Mouse (Mus musculus): ENCODE measurements around the gene Trim60. TPM values are rescaled to one million over a fixed set of nuclear protein-coding genes. Genes with fewer than 3 reads are reported as not detected.
A peak's percentile ranks its signal among the peaks of the same experiment; 100 is the strongest.
"Not testable (repeated sequence)": the region's sequence is repeated elsewhere in the genome, so short reads cannot be mapped to it uniquely, and the experiment has no call there.

The Trim60 gene
- total RNA-seq, 2 experiments from 2014 or later, result not detected

DNA sequence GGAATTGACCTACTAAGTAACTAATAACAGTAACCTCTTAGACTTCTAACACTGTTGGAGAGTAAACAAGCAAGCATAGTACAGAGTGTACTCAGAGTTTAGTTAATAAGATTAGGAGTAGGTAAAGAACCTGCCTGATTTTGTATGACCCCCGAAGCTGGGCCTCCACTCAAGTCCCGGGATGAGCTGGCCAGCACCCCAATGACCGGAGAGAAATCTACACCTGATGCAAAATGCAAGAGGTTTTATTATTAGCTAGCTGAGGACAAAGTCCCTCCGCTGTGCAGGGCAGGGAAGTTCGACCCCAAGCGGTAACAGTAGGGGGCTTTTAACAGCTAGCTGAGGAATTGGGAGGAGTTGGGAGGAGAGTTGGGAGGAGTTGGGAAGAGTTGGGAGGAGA is 10.8 kb downstream of the Trim60 start:
- not testable (repeated sequence) for ATAC-seq (replicated peaks; ENCODE audit: low FRiP score, low TSS enrichment, poor library complexity, severe bottlenecking)

DNA sequence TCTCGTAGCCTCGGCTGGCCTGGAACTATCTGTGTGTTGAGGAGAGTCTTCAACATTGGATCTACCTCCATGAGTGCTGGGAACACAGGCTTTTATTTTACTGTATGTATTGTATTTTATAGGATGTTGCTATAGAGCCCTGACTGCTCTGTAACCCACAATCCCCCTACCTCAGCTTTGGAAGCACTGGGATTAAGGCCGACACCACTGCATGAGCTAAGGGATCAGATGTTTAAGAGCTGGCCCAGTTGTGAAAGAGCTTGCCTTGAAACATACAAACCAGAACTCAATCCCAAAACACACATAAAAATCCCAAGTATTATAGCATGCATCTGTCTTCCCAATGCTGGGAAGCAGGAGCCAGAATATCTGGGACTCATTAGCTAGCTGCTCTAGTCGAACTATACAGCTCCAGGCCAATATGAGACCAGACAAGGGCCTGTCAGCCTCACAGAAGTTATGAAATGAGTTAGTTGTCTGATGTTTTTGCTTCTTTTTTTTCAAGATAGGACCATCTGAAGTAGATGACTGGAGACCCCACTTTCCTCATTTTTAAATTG is 19.5 kb downstream of the Trim60 start:
- no peak for ATAC-seq (replicated peaks; ENCODE audit: low FRiP score, low TSS enrichment, poor library complexity, severe bottlenecking)

DNA sequence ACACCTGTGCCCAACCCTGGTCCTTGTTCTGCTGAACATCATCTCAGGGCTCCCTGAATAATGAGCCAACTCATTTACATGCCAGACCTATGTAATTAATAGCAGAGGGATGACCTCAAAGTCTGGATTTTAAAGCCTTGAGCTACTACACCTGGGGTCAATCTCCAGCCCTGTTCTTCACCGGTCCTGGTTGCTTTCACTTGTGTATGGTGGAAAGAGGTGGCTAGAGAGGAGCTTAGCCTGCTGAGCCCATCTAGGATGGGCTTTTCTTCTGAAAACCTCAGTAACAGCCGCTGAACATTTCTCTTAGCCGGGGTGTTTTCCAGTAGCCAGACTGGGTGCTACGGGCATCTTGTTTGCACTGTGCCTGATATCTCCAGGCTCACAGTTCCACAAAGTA is 30.7 kb downstream of the Trim60 start, which contains the start of gene Trim75:
Trim75 (minus strand) TSS at position 101 of the 400 bp plus-strand sequence.
- no peak for ATAC-seq (replicated peaks; ENCODE audit: low FRiP score, low TSS enrichment, poor library complexity, severe bottlenecking)

DNA sequence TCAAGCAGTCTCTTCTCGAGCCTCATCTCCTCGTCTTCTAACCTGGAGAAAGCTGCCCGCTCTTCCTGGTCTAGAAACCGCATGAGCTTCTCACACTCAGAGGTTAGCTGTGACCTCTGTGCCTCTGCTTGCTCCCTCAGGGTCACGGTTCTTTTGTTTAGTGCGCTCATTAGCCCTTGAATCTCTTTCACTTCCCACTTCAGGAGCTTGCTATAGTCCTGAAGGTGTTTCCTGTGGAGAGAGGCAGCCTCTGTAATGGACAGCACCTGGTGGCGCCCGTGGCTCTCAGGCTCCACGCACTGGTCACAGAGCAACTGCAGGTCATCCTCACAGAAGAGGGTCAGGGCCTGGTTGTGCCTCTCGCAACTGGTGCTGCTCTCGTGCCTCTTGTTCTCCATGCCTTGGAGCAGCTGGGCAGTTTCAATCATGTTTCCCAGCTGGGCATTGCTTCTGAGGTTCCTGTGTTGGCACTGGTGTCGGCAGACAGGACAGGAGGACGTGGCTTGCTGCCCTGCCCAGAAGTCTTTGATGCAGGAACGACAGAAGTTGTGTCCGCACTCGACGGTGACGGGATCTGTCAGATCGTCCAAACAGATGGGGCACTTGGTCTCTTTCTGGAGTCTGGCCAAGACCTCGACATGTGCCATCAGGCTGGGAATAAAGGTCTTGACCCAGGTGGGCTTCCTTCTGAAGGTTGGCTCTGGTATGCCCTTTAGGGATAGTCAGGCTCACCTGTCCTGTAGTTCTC is 35.1 kb downstream of the Trim60 start:
- ATAC-seq (replicated peaks; ENCODE audit: low FRiP score, low TSS enrichment, poor library complexity, severe bottlenecking), result no peak

DNA sequence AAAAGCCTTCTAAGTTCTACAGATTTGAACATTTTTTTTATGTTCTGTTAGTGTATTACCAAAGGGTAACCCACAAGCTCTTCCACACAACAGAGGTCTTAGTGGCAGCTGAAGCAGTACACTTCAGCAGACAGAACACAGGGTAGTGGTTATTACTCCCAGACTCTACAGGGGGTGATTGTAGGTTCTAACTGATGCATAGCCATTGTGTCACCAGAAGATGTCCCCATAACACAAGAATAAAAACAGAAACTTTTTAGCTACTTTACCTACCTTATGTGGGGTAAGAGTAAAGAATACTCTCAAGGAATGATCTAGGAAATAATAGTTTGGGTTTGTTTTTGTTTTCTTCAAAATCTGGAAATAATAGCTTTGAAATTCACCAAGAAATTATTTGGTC is 55.5 kb downstream of the Trim60 start:
- ATAC-seq (replicated peaks; ENCODE audit: low FRiP score, low TSS enrichment, poor library complexity, severe bottlenecking), result peak; percentile 61; the same call in 1 of the 2 replicates

DNA sequence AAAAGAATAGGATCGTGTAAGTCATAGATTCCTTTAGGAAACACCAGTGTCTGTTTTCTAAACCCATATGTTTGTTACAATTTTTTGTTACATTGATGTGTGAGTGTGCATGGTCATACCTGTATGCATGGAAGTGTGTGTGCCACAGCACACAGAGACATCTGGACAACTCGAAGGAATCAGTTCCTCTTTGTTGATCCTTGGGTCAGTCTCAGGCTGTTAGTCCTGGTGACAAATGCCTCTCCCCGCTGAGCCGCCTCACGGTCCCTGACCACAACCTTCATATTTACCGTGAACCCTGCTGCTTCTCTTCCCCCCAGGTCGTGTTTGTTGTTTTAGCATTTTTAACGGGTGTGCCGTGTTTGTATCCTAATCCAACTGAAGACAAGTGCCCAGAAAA is 59.4 kb downstream of the Trim60 start:
- no peak for ATAC-seq (replicated peaks; ENCODE audit: low FRiP score, low TSS enrichment, poor library complexity, severe bottlenecking)

DNA sequence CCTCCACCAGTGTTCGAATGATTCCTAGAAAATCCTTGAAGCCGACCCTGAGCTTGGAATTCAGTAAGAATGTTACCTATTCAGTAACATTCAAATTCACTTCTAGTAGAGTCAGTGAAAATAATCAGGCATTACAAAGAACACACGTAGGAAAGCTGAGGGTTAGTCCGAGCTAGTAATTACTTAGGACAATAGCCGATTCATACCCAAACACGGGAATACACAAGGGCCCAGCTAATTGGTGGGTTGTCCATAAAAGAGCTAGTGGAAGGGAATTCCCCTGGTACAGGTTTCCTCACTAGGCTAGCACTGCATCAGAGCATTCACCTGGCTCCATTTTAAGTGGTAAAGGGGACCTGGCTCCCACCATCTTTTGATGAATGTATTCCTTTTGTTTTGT is 66.3 kb downstream of the Trim60 start:
- ATAC-seq (replicated peaks; ENCODE audit: low FRiP score, low TSS enrichment, poor library complexity, severe bottlenecking), result no peak

Other genes with a start within 250 kb of the Trim60 start
- 5.5 and 6.1 TPM in 2 replicates for gene Klhl2, start 168.6 kb downstream of the Trim60 start, total RNA-seq (2014; fragmentation: Nextera tagmentation)
- 5.3 and 12.6 TPM in 2 replicates for gene Klhl2, start 168.6 kb downstream of the Trim60 start, total RNA-seq (2017)
- gene Tmem192, start 71.4 kb downstream of the Trim60 start, total RNA-seq (2014; fragmentation: Nextera tagmentation), result 16.4 and 30.1 TPM in 2 replicates
- 8.0 and 14.0 TPM in 2 replicates for gene Tmem192, start 71.4 kb downstream of the Trim60 start, total RNA-seq (2017)
- gene Trim75, start 30.8 kb downstream of the Trim60 start, total RNA-seq (2014; fragmentation: Nextera tagmentation), result not detected in 2 replicates
- not detected in 2 replicates for gene Trim75, start 30.8 kb downstream of the Trim60 start, total RNA-seq (2017)
- gene Trim61, start 61 bp downstream of the Trim60 start, total RNA-seq (2014; fragmentation: Nextera tagmentation), result not detected in 2 replicates
- gene Trim61, start 61 bp downstream of the Trim60 start, total RNA-seq (2017), result not detected in 2 replicates
- gene Apela, start 18.8 kb upstream of the Trim60 start, total RNA-seq (2014; fragmentation: Nextera tagmentation), result not detected in 2 replicates
- not detected in 2 replicates for gene Apela, start 18.8 kb upstream of the Trim60 start, total RNA-seq (2017)
- not detected in 2 replicates for gene Gm10663, start 56.4 kb upstream of the Trim60 start, total RNA-seq (2014; fragmentation: Nextera tagmentation)
- not detected in 2 replicates for gene Gm10663, start 56.4 kb upstream of the Trim60 start, total RNA-seq (2017)
- gene BC030870, start 111.0 kb upstream of the Trim60 start, total RNA-seq (2014; fragmentation: Nextera tagmentation), result not detected in 2 replicates
- not detected in 2 replicates for gene BC030870, start 111.0 kb upstream of the Trim60 start, total RNA-seq (2017)